Mouse (Mus musculus) neural tube, embryonic 13.5 days (tissue): ENCODE data around the gene Tmem156. TPM values are rescaled to one million over a fixed set of nuclear protein-coding genes. Genes with fewer than 3 reads are reported as not detected.

Experiments
- ATAC-seq: fragments of 200-750 bp; cut with Nextera tagmentation; 2 replicates; pipeline ENCODE4 v1.8.0; 2017; ENCODE audit warnings: low read depth, mild to moderate bottlenecking, moderate TSS enrichment, moderate library complexity
- H3K27ac ChIP-seq: fragments of 300-500 bp; sonication (generic); replicated peaks from 2 replicates; pipeline ENCODE4 v1.5.1; 2015; ENCODE audit warnings: moderate library complexity, mild to moderate bottlenecking, inconsistent platforms
- H3K27me3 ChIP-seq: fragments of 300-500 bp; sonication (generic); 2 replicates; pipeline ENCODE4 v1.6.1; 2015; ENCODE audit warnings: mild to moderate bottlenecking, inconsistent platforms
- H3K36me3 ChIP-seq: fragments of 300-500 bp; sonication (generic); 2 replicates; pipeline ENCODE4 v1.6.1; 2015; ENCODE audit warnings: mild to moderate bottlenecking, inconsistent platforms
- H3K4me1 ChIP-seq: fragments of 300-500 bp; sonication (generic); replicated peaks from 2 replicates; pipeline ENCODE4 v1.6.1; 2015; ENCODE audit warnings: inconsistent platforms
- H3K4me2 ChIP-seq: fragments of 300-500 bp; sonication (generic); 2 replicates; pipeline ENCODE4 v1.6.1; 2015; ENCODE audit warnings: inconsistent platforms, mild to moderate bottlenecking, moderate library complexity
- H3K4me3 ChIP-seq: fragments of 300-500 bp; sonication (generic); 2 replicates; pipeline ENCODE4 v1.5.1; 2015; ENCODE audit warnings: mild to moderate bottlenecking, inconsistent platforms
- H3K9ac ChIP-seq: fragments of 300-500 bp; sonication (generic); 2 replicates; pipeline ENCODE4 v1.6.1; 2015; ENCODE audit warnings: moderate library complexity, mild to moderate bottlenecking, inconsistent platforms
- H3K9me3 ChIP-seq: fragments of 300-500 bp; sonication (generic); 2 replicates; pipeline ENCODE4 v1.6.1; 2016; ENCODE audit warnings: inconsistent platforms
- WGBS: fragments of 180-500 bp; shearing (Covaris S2); methylation state at CpG from one replicate; pipeline ENCODE4 v1.1.7; 2015; 5-methylcytosine and 5-hydroxymethylcytosine counted together
- polyA plus RNA-seq: library from polyadenylated mRNA; unstranded; fragments of >200 nt; fragmentation: Nextera tagmentation; extraction: Ambion mirVana; gene quantifications from 2 replicates; pipeline ENCODE4 v1.2.1, GENCODE M21; 2015

Tmem156 gene
- polyA plus RNA-seq, 1 experiment from 2014 or later = not detected

DNA sequence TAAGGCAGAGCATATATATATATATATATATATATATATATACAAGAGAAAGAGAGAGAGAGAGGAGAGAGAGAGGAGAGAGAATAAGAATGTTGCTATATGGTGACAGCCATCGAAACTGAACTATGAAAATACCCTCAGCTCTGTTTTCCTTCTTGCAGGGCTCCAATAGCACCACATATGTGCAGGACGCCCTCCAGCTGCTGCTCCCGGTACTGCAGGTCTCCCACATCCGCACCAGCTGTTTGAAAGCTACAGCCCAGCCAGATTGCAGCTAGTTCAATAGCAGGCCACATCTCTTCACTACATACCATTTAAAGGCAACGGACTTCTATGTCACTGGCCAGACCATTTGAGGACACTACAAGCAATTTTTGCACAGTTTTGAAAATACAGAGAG, 51.5 kb downstream of the Tmem156 start:
- no peaks in the 10 kb centered on the region for H3K27me3 ChIP-seq
- no peak for ATAC-seq
- no peak overlapping the region for H3K4me3 ChIP-seq
- H3K36me3 ChIP-seq = no peaks in the 10 kb centered on the region
- 63% methylated on average over 5 of the region's 5 CpGs for WGBS
- H3K4me1 ChIP-seq = peaks cover 8% of the 10 kb centered on the region; the same call in 1 of the 2 replicates
- H3K9ac ChIP-seq = no peak overlapping the region
- no peak overlapping the region for H3K4me2 ChIP-seq
- no peak overlapping the region for H3K27ac ChIP-seq
- H3K9me3 ChIP-seq = no peaks in the 10 kb centered on the region

DNA sequence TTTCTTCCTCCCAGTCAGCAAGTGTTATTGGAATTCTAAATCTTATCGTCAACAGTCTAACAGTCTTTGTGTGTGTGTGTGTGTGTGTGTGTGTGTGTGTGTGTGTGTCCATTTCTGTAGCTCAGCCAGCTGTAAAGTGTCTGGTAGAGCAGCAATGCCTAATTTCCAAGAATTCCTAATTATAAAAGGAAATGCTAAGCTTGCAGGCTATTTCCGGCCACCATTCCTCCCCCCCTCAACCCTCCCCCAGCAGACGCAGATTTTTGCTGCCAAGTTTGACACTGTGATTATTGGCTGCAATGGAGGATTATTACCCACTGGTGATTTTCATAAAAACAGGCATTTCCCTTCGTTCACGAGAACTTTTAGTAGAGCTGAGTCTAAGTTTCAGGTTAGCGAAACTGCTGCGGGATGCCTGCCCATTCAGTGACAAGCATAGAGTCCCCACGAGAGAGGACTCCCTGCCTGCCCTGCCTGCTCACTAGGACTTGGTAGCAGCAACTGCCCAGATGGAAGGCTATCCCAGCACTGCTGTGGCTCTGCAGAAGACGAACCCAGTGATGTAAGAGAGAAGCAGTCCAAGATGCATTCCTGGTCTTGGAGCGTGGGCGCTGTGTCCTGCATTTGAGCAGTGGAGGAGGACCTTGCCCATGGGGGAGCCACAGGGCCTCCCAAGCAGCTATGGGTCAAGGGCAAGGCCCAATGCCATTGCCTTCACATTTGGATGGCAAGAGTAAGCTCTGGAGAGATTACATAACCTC, 52.9 kb downstream of the Tmem156 start:
- H3K27me3 ChIP-seq = no peaks in the 10 kb centered on the region
- no peak overlapping the region for H3K9ac ChIP-seq
- ATAC-seq = no peak
- peaks cover 8% of the 10 kb centered on the region; the same call in 1 of the 2 replicates for H3K4me1 ChIP-seq
- 83% methylated on average over 11 of the region's 11 CpGs for WGBS
- no peak overlapping the region for H3K4me2 ChIP-seq
- H3K4me3 ChIP-seq = no peak overlapping the region
- H3K36me3 ChIP-seq = no peaks in the 10 kb centered on the region
- no peak overlapping the region for H3K27ac ChIP-seq
- H3K9me3 ChIP-seq = no peaks in the 10 kb centered on the region

DNA sequence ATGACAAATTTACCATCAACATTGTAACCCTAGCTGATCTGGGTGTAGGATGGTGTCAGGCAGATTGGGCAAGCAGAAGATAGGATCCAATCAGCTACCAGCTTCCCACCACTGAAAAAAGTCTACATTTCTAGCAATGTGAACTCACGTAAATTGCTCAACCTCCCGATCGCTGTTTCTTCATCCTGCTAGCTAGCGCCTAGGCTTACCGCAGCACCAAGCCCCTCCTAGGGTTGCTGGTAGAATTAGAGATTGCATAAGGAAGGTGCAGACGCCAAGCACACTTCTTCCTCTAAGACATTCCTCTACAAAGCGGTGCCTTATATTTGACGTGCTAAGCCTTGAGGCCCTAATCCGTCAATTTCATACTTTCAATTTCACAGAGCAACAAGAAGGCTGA, 53.6 kb downstream of the Tmem156 start:
- no peaks in the 10 kb centered on the region for H3K9me3 ChIP-seq
- H3K4me1 ChIP-seq = peaks cover 8% of the 10 kb centered on the region; the same call in 1 of the 2 replicates
- no peak overlapping the region for H3K9ac ChIP-seq
- H3K36me3 ChIP-seq = no peaks in the 10 kb centered on the region
- no peak overlapping the region for H3K27ac ChIP-seq
- no peaks in the 10 kb centered on the region for H3K27me3 ChIP-seq
- WGBS = 88% methylated on average over 9 of the region's 9 CpGs
- H3K4me2 ChIP-seq = no peak overlapping the region
- ATAC-seq = no peak
- no peak overlapping the region for H3K4me3 ChIP-seq

DNA sequence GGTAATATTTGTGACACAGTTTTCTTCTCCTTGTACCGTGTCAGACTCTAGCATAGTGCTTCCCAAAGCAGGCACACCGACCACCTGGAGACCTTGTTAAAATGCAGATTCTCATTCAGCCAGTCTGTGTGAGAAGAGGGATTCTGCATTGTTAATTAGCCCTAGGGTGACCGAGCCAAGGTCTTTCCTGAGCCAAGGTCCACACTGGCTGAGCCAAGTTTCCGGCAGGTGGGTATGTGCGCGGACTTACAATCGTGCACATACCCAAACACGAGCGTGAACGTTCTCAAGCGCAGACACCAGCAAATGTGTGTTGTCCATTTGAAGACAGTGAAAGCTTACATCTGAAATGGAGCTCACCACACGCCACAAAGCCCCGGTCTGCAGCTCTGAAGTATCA, 55.3 kb downstream of the Tmem156 start:
- Histone ChIP-seq H3K27me3 (no peaks in the 10 kb centered on the region), H3K4me3 (no peak overlapping the region), H3K9me3 (no peaks in the 10 kb centered on the region), H3K27ac (peak overlapping the region; percentile 59), H3K4me1 (peaks cover 8% of the 10 kb centered on the region; the same call in 1 of the 2 replicates), H3K36me3 (no peaks in the 10 kb centered on the region), H3K9ac (no peak overlapping the region), H3K4me2 (no peak overlapping the region)
- ATAC-seq = peak; percentile 45; the same call in 1 of the 2 replicates
- 55% methylated on average over 13 of the region's 13 CpGs for WGBS

DNA sequence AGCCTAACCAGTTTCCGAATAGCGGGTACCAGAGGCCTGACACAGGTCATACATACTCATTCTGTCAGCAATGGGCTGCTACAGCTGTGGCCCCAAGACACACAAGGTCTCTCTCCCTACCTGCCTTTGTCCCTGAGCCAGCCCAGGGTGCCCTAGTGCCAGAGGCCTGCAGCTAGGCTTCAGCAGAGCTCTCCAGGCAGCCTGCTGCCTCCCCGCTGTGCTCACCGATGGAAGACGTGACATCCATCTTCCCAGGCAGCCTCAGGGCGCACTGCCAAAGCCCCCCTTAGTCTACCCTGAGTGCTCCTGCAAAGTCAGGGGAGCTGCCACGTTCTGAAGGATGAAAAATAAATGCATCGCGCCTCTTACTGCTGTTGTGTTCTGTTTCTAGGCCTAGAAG, 63.9 kb downstream of the Tmem156 start:
- H3K27me3 ChIP-seq = no peaks in the 10 kb centered on the region
- H3K27ac ChIP-seq = peak overlapping the region; percentile 80
- H3K4me2 ChIP-seq = peak overlapping the region; percentile 8
- peaks cover 24% of the 10 kb centered on the region for H3K4me1 ChIP-seq
- ATAC-seq = peak; percentile 89
- no peaks in the 10 kb centered on the region for H3K36me3 ChIP-seq
- H3K9me3 ChIP-seq = no peaks in the 10 kb centered on the region
- WGBS = 32% methylated on average over 9 of the region's 9 CpGs
- no peak overlapping the region for H3K4me3 ChIP-seq
- peak overlapping the region; percentile 57 for H3K9ac ChIP-seq

DNA sequence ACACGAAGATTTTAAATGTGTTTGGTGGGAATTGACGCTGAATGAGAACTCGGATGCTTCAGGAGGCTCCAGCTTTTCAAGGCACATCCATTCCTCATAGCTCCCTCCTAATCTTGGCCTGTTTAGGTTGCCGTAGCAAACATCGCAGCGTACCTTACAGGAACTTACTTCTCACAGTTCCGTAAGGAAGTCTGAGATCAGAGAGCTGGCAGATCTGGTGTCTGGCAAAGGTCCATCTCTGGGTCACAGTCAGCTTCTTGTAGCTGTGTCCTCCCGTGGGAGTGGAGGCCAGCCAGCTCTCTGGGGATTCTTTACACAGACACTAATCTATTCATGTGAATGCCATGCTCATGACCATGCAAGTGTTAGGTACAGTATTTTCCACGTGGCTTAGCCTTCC, 65.2 kb downstream of the Tmem156 start:
- no peaks in the 10 kb centered on the region for H3K36me3 ChIP-seq
- H3K27ac ChIP-seq = no peak overlapping the region
- no peak overlapping the region for H3K4me3 ChIP-seq
- H3K27me3 ChIP-seq = no peaks in the 10 kb centered on the region
- no peak overlapping the region for H3K4me2 ChIP-seq
- 73% methylated on average over 9 of the region's 9 CpGs for WGBS
- no peak overlapping the region for H3K9ac ChIP-seq
- no peak for ATAC-seq
- H3K4me1 ChIP-seq = peaks cover 24% of the 10 kb centered on the region
- no peaks in the 10 kb centered on the region for H3K9me3 ChIP-seq

DNA sequence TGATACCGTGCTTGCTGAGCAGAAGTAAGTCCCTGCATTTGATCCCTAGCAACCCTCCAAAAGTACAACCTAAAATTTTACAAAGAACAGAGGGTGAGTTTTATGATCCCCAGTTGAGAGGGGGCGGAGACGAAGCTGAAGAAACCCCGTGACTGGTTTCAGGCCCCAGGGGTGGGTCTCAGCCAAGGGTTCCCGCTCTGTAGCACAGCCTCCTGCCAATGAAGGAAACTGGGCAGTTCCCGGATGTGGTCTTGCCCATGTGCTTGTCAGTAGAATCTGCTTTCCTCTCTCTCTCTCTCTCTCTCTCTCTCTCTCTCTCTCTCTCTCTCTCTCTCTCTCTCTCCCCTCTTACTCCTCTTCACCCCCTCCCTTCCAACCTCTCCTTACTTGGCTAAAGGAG, 66.0 kb downstream of the Tmem156 start:
- Histone ChIP-seq H3K27me3 (no peaks in the 10 kb centered on the region), H3K4me1 (peaks cover 24% of the 10 kb centered on the region), H3K9me3 (no peaks in the 10 kb centered on the region), H3K4me2 (no peak overlapping the region), H3K4me3 (no peak overlapping the region), H3K36me3 (no peaks in the 10 kb centered on the region), H3K9ac (no peak overlapping the region), H3K27ac (no peak overlapping the region)
- 37% methylated on average over 6 of the region's 6 CpGs for WGBS
- no peak for ATAC-seq

DNA sequence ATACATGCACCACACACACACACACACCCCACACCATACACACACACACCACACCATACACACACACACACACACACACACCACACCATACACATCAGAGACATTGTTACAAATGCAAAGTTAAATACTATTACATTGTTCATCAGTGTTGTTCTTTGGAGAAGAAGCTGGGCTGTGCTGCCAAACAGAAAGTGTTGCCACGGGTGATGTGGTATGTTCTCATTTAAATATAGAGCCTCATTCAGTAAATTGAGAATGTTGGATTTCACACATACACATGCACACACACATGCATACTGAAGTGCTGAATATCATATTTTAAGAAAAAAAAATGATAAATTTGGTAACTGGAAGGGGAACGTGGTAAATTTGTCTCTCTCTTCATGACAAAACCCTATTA, 67.3 kb downstream of the Tmem156 start:
- peaks cover 31% of the 10 kb centered on the region for H3K4me1 ChIP-seq
- no peaks in the 10 kb centered on the region for H3K9me3 ChIP-seq
- no peak overlapping the region for H3K4me2 ChIP-seq
- H3K9ac ChIP-seq = no peak overlapping the region
- no peak overlapping the region for H3K27ac ChIP-seq
- H3K4me3 ChIP-seq = no peak overlapping the region
- H3K27me3 ChIP-seq = no peaks in the 10 kb centered on the region
- ATAC-seq = no peak
- H3K36me3 ChIP-seq = no peaks in the 10 kb centered on the region
- 67% methylated on average over 2 of the region's 2 CpGs for WGBS

DNA sequence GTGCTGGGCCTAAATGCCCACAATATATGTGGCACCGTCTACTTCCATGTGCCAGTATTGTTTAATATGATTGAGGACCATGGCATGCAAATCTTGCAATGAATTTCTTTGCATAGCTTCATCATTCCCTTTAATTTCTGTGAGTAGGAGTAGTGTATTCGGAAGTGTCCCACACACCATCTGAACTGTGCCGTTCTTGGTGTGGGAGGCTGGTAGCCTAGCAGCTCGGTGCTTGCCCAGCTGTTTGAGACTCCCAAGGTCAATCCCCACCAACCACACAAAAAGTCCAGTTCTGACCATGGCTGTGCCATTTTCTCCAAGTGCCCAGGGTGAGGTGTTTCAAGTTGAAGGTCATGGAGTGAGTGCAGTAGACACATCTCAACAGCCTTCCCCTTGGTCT, 69.9 kb downstream of the Tmem156 start:
- WGBS = 96% methylated on average over 4 of the region's 4 CpGs
- H3K36me3 ChIP-seq = no peaks in the 10 kb centered on the region
- no peak overlapping the region for H3K9ac ChIP-seq
- H3K4me1 ChIP-seq = peaks cover 14% of the 10 kb centered on the region; the same call in 1 of the 2 replicates
- no peak for ATAC-seq
- no peak overlapping the region for H3K4me2 ChIP-seq
- no peak overlapping the region for H3K27ac ChIP-seq
- no peaks in the 10 kb centered on the region for H3K9me3 ChIP-seq
- no peak overlapping the region for H3K4me3 ChIP-seq
- no peaks in the 10 kb centered on the region for H3K27me3 ChIP-seq

DNA sequence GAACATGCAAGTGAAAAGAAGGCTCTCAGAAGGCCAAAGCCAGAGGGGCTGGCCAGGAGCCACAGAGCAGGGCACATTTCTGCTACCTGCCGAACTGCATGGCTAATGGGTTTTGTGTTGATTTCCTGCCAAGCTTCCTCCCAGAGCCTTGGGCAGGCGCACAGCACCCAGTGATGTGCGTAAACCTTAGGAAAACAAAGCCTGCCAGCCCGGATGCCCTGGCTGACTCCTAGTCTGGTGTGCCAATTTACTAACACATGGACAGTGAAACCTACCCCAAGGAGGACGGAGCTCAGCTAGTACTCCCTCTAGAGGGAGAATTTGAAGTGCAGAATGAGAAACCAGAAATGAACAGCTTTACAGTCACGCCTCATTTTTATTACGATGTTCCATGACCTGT, 72.1 kb downstream of the Tmem156 start:
- H3K9ac ChIP-seq = no peak overlapping the region
- peak; percentile 77 for ATAC-seq
- no peaks in the 10 kb centered on the region for H3K9me3 ChIP-seq
- H3K27ac ChIP-seq = peak overlapping the region; percentile 54; the same call in 1 of the 2 replicates
- 52% methylated on average over 7 of the region's 7 CpGs for WGBS
- H3K4me3 ChIP-seq = no peak overlapping the region
- H3K4me1 ChIP-seq = peaks cover 9% of the 10 kb centered on the region; the same call in 1 of the 2 replicates
- H3K36me3 ChIP-seq = no peaks in the 10 kb centered on the region
- no peak overlapping the region for H3K4me2 ChIP-seq
- no peaks in the 10 kb centered on the region for H3K27me3 ChIP-seq

DNA sequence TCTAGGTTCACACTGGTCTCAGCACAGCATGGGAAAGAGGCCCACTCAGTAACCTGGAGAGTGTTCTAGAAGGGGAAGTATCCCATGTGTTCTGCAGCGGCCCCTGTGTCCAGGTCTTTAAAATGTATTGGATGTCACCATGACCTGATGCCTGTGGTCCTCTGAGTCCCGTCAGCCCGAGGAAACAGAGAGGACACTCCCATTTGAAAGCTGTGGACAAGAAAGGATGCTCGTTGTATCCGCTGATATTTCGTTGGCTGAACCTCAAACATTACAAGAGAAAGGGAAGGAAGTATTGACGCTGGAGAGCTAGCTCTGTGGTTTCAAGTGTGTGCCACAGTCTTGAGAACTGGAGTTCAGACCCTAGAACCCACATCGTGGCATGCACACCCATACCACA, 72.8 kb downstream of the Tmem156 start:
- H3K4me1 ChIP-seq = peaks cover 9% of the 10 kb centered on the region; the same call in 1 of the 2 replicates
- 0 out of 2 replicates have a peak overlapping the region, but pooled peaks have one; percentile 54 for H3K27ac ChIP-seq
- H3K9ac ChIP-seq = no peak overlapping the region
- WGBS = 81% methylated on average over 8 of the region's 8 CpGs
- no peak for ATAC-seq
- no peak overlapping the region for H3K4me2 ChIP-seq
- H3K4me3 ChIP-seq = no peak overlapping the region
- no peaks in the 10 kb centered on the region for H3K9me3 ChIP-seq
- no peaks in the 10 kb centered on the region for H3K36me3 ChIP-seq
- no peaks in the 10 kb centered on the region for H3K27me3 ChIP-seq

DNA sequence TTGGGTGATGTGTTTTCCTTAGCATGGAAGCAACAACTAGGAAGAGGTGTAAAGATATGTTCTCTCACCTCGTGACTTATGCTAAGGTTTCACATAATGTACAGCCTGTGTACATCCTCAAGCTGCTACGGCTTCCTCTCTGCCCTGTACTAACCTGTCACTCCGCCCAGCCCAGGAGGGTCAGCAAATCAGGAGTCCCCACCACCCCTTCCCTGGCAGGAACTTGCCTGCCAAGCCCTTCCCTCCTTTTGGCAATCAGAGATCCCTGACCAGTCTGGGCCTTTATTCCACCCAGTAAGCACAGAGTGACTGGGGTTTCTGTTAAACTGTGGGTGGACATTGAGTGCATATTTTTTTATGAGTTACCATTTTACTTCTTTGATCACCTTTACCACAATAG, 76.4 kb downstream of the Tmem156 start:
- no peak overlapping the region for H3K27ac ChIP-seq
- no peaks in the 10 kb centered on the region for H3K9me3 ChIP-seq
- H3K4me3 ChIP-seq = no peak overlapping the region
- no peaks in the 10 kb centered on the region for H3K36me3 ChIP-seq
- H3K4me2 ChIP-seq = no peak overlapping the region
- H3K9ac ChIP-seq = no peak overlapping the region
- H3K4me1 ChIP-seq = peaks cover 9% of the 10 kb centered on the region; the same call in 1 of the 2 replicates
- 91% methylated on average over 3 of the region's 3 CpGs for WGBS
- H3K27me3 ChIP-seq = no peaks in the 10 kb centered on the region
- ATAC-seq = no peak
